Mouse (Mus musculus) testis, adult 2 months (tissue): ENCODE data around the gene Cds2.

Source experiments
- CTCF ChIP-seq: fragments of 200-500 bp; IDR thresholded peaks from 2 replicates; pipeline ENCODE4 v1.5.1; 2012; ENCODE audit warnings: low read depth, mild to moderate bottlenecking, inconsistent platforms, low read length, moderate library complexity; ENCODE audit not compliant: control insufficient read depth, insufficient read depth, insufficient replicate concordance
- POLR2A ChIP-seq: fragments of 200-500 bp; IDR thresholded peaks from 2 replicates; pipeline ENCODE4 v1.6.1; 2012; ENCODE audit warnings: low read depth, mild to moderate bottlenecking, inconsistent platforms, low read length, moderate library complexity; ENCODE audit not compliant: control insufficient read depth

DNA sequence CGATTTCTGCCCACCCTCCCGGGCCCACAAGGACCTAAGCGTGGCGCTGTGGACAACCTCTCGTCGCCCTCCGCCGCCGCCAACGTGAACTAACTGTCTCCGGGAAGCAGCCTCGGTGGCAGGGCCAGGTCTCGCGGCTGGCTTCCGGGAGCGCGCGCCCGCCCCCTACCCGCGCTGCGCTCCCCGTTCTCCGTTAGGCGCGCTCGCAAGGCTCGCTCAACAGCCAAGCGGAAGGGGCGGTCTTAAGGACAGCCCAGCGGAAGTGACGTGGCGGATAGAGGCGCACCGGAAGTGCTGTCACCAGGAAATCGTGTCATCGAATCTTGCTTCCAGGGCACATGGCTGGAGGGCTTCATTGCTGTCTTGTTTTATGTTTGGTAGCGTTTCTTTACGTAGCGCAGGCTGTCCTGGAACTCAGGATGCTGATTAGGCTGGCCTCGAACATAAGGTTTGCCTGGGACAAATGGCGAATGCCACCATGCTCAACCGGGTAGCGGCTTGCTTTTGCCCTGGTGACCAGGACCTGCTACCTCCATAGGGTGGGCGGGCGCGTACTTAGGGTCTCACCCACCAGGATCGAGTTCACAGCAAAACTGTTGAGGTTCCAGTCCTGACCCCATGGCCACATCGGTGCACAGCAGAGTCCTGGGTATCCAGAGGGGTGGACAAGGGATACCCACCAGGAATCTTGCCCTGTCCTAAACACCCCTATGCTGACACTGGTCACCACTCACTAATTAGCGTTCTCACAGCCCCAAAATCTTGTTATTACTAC is 15.2 kb upstream of the Cds2 start, which contains the start of gene Tmem230:
- peak; percentile 82 for TF ChIP-seq POLR2A
- no peak for TF ChIP-seq CTCF
